Mouse (Mus musculus): ENCODE results near the gene Apex2. TPM values are rescaled to one million over a fixed set of nuclear protein-coding genes. Genes with fewer than 3 reads are reported as not detected.

The Apex2 gene
- total RNA-seq, 1 experiment: 19.1 TPM

- H3K9me3 ChIP-seq (ENCODE audit: control insufficient read depth, insufficient read depth, low read depth, low read length): no peaks in the 10 kb centered on the region
- H3K36me3 ChIP-seq (ENCODE audit: control insufficient read depth, insufficient read depth, low read length, poor library complexity, severe bottlenecking): no peaks in the 10 kb centered on the region; the same call in 1 of the 2 replicates
- DNase-seq (ENCODE audit: low read depth, low spot score): no peak
- no peak overlapping the region for H3K4me3 ChIP-seq (ENCODE audit: insufficient read depth in 1 of 2, low read depth in 1 of 2, low read length in 2 of 2, poor library complexity in 1 of 2, severe bottlenecking in 1 of 2)
- H3K4me1 ChIP-seq (ENCODE audit: control insufficient read depth in 2 of 2, insufficient read depth in 2 of 2, low read length in 2 of 2, poor library complexity in 1 of 2): no peaks in the 10 kb centered on the region
- H3K9ac ChIP-seq (ENCODE audit: insufficient read depth, low read depth, low read length, poor library complexity, severe bottlenecking): no peak overlapping the region
- H3K27ac ChIP-seq (ENCODE audit: insufficient read depth, low read depth, low read length, poor library complexity, severe bottlenecking): no peak overlapping the region
- in situ Hi-C loops (cut with MboI; ENCODE audit: low sequenced_read_pairs in 2 of 2, unreplicated experiment in 2 of 2): no loop called here
- TF ChIP-seq CHD2 (IDR thresholded peaks at IDR 0.05; ENCODE audit: low read depth, low read length) (no peak), ZC3H11A (IDR thresholded peaks at IDR 0.05; ENCODE audit: borderline replicate concordance, low read depth, low read length) (no peak), ZNF384 (IDR thresholded peaks at IDR 0.05; ENCODE audit: low read depth, low read length) (no peak), MAFK (IDR thresholded peaks at IDR 0.05; ENCODE audit: insufficient read depth, low read depth, low read length) (no peak), HCFC1 (IDR thresholded peaks at IDR 0.05; ENCODE audit: borderline replicate concordance, insufficient read depth, low read length) (no peak)
Measured at GRCm38 (mm10) chrX:150549639-150550038, 40.0 kb downstream of the Apex2 start.

DNA sequence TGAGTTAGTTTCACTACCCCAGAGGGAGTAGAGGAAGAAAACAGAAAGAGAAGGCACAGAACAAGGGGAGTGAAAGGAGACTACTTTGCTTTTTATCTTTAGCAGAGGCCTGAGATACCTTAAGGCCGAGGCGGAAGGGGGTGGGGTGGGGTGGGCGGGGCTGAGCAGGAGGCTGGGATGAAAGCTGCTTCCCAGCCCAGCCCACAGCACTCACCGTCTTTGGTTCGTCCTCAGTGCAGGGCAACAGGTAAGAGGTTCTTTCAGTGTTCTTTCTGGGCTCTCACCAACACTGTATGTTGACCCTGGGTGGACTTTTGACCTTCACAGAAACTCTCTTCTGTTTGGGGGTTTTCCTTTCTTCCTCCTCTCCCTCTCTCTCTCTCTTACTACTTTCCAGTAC is 42.4 kb downstream of the Apex2 start, which contains the start of gene Alas2:
Gene Alas2, plus strand, starts transcription at position 137 of the 400 bp plus-strand sequence.
- in situ Hi-C loops (cut with MboI; ENCODE audit: low sequenced_read_pairs in 2 of 2, unreplicated experiment in 2 of 2): no loop called here
- H3K4me1 ChIP-seq (ENCODE audit: control insufficient read depth in 2 of 2, insufficient read depth in 2 of 2, low read length in 2 of 2, poor library complexity in 1 of 2): no peaks in the 10 kb centered on the region
- no peaks in the 10 kb centered on the region; the same call in 1 of the 2 replicates for H3K36me3 ChIP-seq (ENCODE audit: control insufficient read depth, insufficient read depth, low read length, poor library complexity, severe bottlenecking)
- no peak within 1 kb of the TSS for H3K9ac ChIP-seq (ENCODE audit: insufficient read depth, low read depth, low read length, poor library complexity, severe bottlenecking)
- no peak within 1 kb of the TSS for H3K27ac ChIP-seq (ENCODE audit: insufficient read depth, low read depth, low read length, poor library complexity, severe bottlenecking)
- no peaks in the 10 kb centered on the region for H3K9me3 ChIP-seq (ENCODE audit: control insufficient read depth, insufficient read depth, low read depth, low read length)
- no peak within 1 kb of the TSS for H3K4me3 ChIP-seq (ENCODE audit: insufficient read depth in 1 of 2, low read depth in 1 of 2, low read length in 2 of 2, poor library complexity in 1 of 2, severe bottlenecking in 1 of 2)
- TF ChIP-seq ZC3H11A (IDR thresholded peaks at IDR 0.05; ENCODE audit: borderline replicate concordance, low read depth, low read length) (no peak), HCFC1 (IDR thresholded peaks at IDR 0.05; ENCODE audit: borderline replicate concordance, insufficient read depth, low read length) (no peak), ZNF384 (IDR thresholded peaks at IDR 0.05; ENCODE audit: low read depth, low read length) (no peak), CHD2 (IDR thresholded peaks at IDR 0.05; ENCODE audit: low read depth, low read length) (no peak), MAFK (IDR thresholded peaks at IDR 0.05; ENCODE audit: insufficient read depth, low read depth, low read length) (no peak)
- no peak for DNase-seq (ENCODE audit: low read depth, low spot score)

- H3K9me3 ChIP-seq (ENCODE audit: control insufficient read depth, insufficient read depth, low read depth, low read length): no peaks in the 10 kb centered on the region
- H3K36me3 ChIP-seq (ENCODE audit: control insufficient read depth, insufficient read depth, low read length, poor library complexity, severe bottlenecking): no peaks in the 10 kb centered on the region
- no peaks in the 10 kb centered on the region for H3K4me1 ChIP-seq (ENCODE audit: control insufficient read depth in 2 of 2, insufficient read depth in 2 of 2, low read length in 2 of 2, poor library complexity in 1 of 2)
- in situ Hi-C loops (cut with MboI; ENCODE audit: low sequenced_read_pairs in 2 of 2, unreplicated experiment in 2 of 2): no loop called here
- H3K9ac ChIP-seq (ENCODE audit: insufficient read depth, low read depth, low read length, poor library complexity, severe bottlenecking): no peak overlapping the region
- TF ChIP-seq HCFC1 (IDR thresholded peaks at IDR 0.05; ENCODE audit: borderline replicate concordance, insufficient read depth, low read length) (no peak), CHD2 (IDR thresholded peaks at IDR 0.05; ENCODE audit: low read depth, low read length) (no peak), MAFK (IDR thresholded peaks at IDR 0.05; ENCODE audit: insufficient read depth, low read depth, low read length) (no peak), ZNF384 (IDR thresholded peaks at IDR 0.05; ENCODE audit: low read depth, low read length) (no peak), ZC3H11A (IDR thresholded peaks at IDR 0.05; ENCODE audit: borderline replicate concordance, low read depth, low read length) (no peak)
- H3K4me3 ChIP-seq (ENCODE audit: insufficient read depth in 1 of 2, low read depth in 1 of 2, low read length in 2 of 2, poor library complexity in 1 of 2, severe bottlenecking in 1 of 2): no peak overlapping the region
- no peak overlapping the region for H3K27ac ChIP-seq (ENCODE audit: insufficient read depth, low read depth, low read length, poor library complexity, severe bottlenecking)
- no peak for DNase-seq (ENCODE audit: low read depth, low spot score)
Measured at GRCm38 (mm10) chrX:150541684-150542083, 48.0 kb downstream of the Apex2 start.

DNA sequence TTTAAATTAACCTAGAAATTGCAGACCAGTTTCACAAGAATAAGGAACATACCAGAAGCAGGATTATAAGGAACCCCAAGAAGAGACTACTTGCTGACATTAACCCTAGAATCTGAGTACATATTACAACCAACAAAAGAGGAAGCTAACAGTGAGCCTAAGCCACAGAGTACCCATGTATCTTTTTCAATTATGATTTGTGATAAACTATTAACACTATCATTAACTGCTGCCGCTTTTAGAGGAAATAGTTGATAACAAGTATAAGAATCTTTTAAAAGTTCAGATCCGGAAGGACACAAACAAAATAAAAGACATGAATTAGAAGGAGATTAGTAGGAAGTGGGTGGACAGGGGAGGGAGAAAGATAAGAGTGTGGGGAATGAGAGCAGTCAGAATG is 49.6 kb downstream of the Apex2 start:
- no peaks in the 10 kb centered on the region for H3K4me1 ChIP-seq (ENCODE audit: control insufficient read depth in 2 of 2, insufficient read depth in 2 of 2, low read length in 2 of 2, poor library complexity in 1 of 2)
- no peak overlapping the region for H3K27ac ChIP-seq (ENCODE audit: insufficient read depth, low read depth, low read length, poor library complexity, severe bottlenecking)
- H3K9me3 ChIP-seq (ENCODE audit: control insufficient read depth, insufficient read depth, low read depth, low read length): no peaks in the 10 kb centered on the region
- H3K36me3 ChIP-seq (ENCODE audit: control insufficient read depth, insufficient read depth, low read length, poor library complexity, severe bottlenecking): no peaks in the 10 kb centered on the region
- H3K9ac ChIP-seq (ENCODE audit: insufficient read depth, low read depth, low read length, poor library complexity, severe bottlenecking): no peak overlapping the region
- no peak for DNase-seq (ENCODE audit: low read depth, low spot score)
- no peak overlapping the region for H3K4me3 ChIP-seq (ENCODE audit: insufficient read depth in 1 of 2, low read depth in 1 of 2, low read length in 2 of 2, poor library complexity in 1 of 2, severe bottlenecking in 1 of 2)
- in situ Hi-C loops (cut with MboI; ENCODE audit: low sequenced_read_pairs in 2 of 2, unreplicated experiment in 2 of 2): no loop called here
- TF ChIP-seq ZNF384 (IDR thresholded peaks at IDR 0.05; ENCODE audit: low read depth, low read length) (no peak), HCFC1 (IDR thresholded peaks at IDR 0.05; ENCODE audit: borderline replicate concordance, insufficient read depth, low read length) (no peak), MAFK (IDR thresholded peaks at IDR 0.05; ENCODE audit: insufficient read depth, low read depth, low read length) (no peak), CHD2 (IDR thresholded peaks at IDR 0.05; ENCODE audit: low read depth, low read length) (no peak), ZC3H11A (IDR thresholded peaks at IDR 0.05; ENCODE audit: borderline replicate concordance, low read depth, low read length) (no peak)

DNA sequence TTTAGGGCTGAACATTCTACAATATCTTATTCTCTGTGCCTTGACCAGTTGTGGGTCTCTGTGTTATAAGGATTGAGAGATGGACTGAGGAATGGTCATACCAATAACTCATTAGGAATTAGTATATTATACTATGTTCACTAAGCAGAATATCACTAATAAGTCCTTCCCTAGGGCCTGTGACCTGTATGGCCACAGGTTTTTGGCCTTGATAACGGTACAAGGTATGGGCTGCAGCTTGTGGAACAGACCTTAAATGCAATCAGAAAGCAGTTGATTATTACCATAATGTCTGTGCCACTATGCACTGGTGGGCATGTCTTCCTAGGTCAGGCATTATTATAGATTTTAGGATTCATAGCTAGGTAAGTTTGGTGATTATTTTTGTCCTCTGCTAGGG is 73.2 kb downstream of the Apex2 start:
- H3K4me1 ChIP-seq (ENCODE audit: control insufficient read depth in 2 of 2, insufficient read depth in 2 of 2, low read length in 2 of 2, poor library complexity in 1 of 2): no peaks in the 10 kb centered on the region
- no peak overlapping the region for H3K4me3 ChIP-seq (ENCODE audit: insufficient read depth in 1 of 2, low read depth in 1 of 2, low read length in 2 of 2, poor library complexity in 1 of 2, severe bottlenecking in 1 of 2)
- H3K9ac ChIP-seq (ENCODE audit: insufficient read depth, low read depth, low read length, poor library complexity, severe bottlenecking): no peak overlapping the region
- no peaks in the 10 kb centered on the region for H3K36me3 ChIP-seq (ENCODE audit: control insufficient read depth, insufficient read depth, low read length, poor library complexity, severe bottlenecking)
- DNase-seq (ENCODE audit: low read depth, low spot score): no peak
- TF ChIP-seq CHD2 (IDR thresholded peaks at IDR 0.05; ENCODE audit: low read depth, low read length) (no peak), MAFK (IDR thresholded peaks at IDR 0.05; ENCODE audit: insufficient read depth, low read depth, low read length) (no peak), HCFC1 (IDR thresholded peaks at IDR 0.05; ENCODE audit: borderline replicate concordance, insufficient read depth, low read length) (no peak), ZNF384 (IDR thresholded peaks at IDR 0.05; ENCODE audit: low read depth, low read length) (no peak), ZC3H11A (IDR thresholded peaks at IDR 0.05; ENCODE audit: borderline replicate concordance, low read depth, low read length) (no peak)
- no peaks in the 10 kb centered on the region for H3K9me3 ChIP-seq (ENCODE audit: control insufficient read depth, insufficient read depth, low read depth, low read length)
- no peak overlapping the region for H3K27ac ChIP-seq (ENCODE audit: insufficient read depth, low read depth, low read length, poor library complexity, severe bottlenecking)
- in situ Hi-C loops (cut with MboI; ENCODE audit: low sequenced_read_pairs in 2 of 2, unreplicated experiment in 2 of 2): loop anchor here (25.0 kb wide), 1 partner anchor 446 kb away; no protein-coding TSS in a partner anchor

Data from ES-E14 (cell line).